ENCODE assay signal across 9 mouse cellular contexts in genomic region chr2:32077744-32078143, GRCm38 (mm10). TPM values are rescaled to one million over a fixed set of nuclear protein-coding genes. Genes with fewer than 3 reads are reported as not detected.
DNase-seq lines count a peak whose midpoint lies in the region; ATAC-seq and TF ChIP-seq lines count a peak whose summit lies in the region.
"Had no signal": no experiment of that assay in that cellular context is flagged by ENCODE, and none has a peak within 500 bp of the region (broad histone marks: within the 10 kb centered on the region; RNA-seq: fewer than 3 reads in every experiment).

No protein-coding gene starts in this region.

- no peak overlapping the region for H3K4me3 ChIP-seq in hindbrain, embryonic 10.5 days
- no peak overlapping the region for H3K4me3 ChIP-seq in hindbrain, postnatal 0 days (ENCODE audit: low read length)
- no peak overlapping the region for H3K4me3 ChIP-seq in stomach, embryonic 14.5 days (ENCODE audit: low read depth, low read length)
- no peak overlapping the region for H3K4me3 ChIP-seq in stomach, postnatal 0 days (ENCODE audit: low read depth, low read length)
- no peak overlapping the region for H3K4me3 ChIP-seq in intestine, embryonic 16.5 days (ENCODE audit: low read length)
- H3K4me3 ChIP-seq in forebrain, embryonic 16.5 days (replicated peaks; ENCODE audit: low read length): no peak overlapping the region

- 86% methylated on average over 10 of the region's 10 CpGs for WGBS in hindbrain, embryonic 10.5 days
- WGBS in hindbrain, postnatal 0 days: 89% methylated on average over 10 of the region's 10 CpGs
- WGBS in stomach, embryonic 14.5 days: 78% methylated on average over 10 of the region's 10 CpGs
- WGBS in stomach, postnatal 0 days: 77% methylated on average over 10 of the region's 10 CpGs
- 72% methylated on average over 10 of the region's 10 CpGs for WGBS in intestine, embryonic 16.5 days
- 86% methylated on average over 10 of the region's 10 CpGs for WGBS in forebrain, embryonic 16.5 days

- TF ChIP-seq EP300 in stomach, postnatal 0 days (optimal IDR thresholded peaks at IDR 0.05): no peak

- H3K9ac ChIP-seq in hindbrain, postnatal 0 days (replicated peaks; ENCODE audit: low read length): no peak overlapping the region
- H3K9ac ChIP-seq in stomach, embryonic 14.5 days (replicated peaks; ENCODE audit: low read depth, low read length): no peak overlapping the region
- no peak overlapping the region for H3K9ac ChIP-seq in stomach, postnatal 0 days (ENCODE audit: low read length)
- no peak overlapping the region for H3K9ac ChIP-seq in intestine, embryonic 16.5 days (ENCODE audit: low read depth, low read length)
- H3K9ac ChIP-seq in forebrain, embryonic 16.5 days (replicated peaks; ENCODE audit: low read depth, low read length): no peak overlapping the region

- H3K4me2 ChIP-seq in hindbrain, postnatal 0 days (ENCODE audit: low read depth, low read length): no peak overlapping the region
- H3K4me2 ChIP-seq in stomach, embryonic 14.5 days (replicated peaks; ENCODE audit: low read depth, low read length): no peak overlapping the region
- H3K4me2 ChIP-seq in stomach, postnatal 0 days (replicated peaks; ENCODE audit: low read depth): no peak overlapping the region
- H3K4me2 ChIP-seq in intestine, embryonic 16.5 days (ENCODE audit: low read depth, low read length): no peak overlapping the region
- no peak overlapping the region for H3K4me2 ChIP-seq in forebrain, embryonic 16.5 days (ENCODE audit: low read length)

- ATAC-seq in hindbrain, postnatal 0 days: no peak
- no peak for ATAC-seq in stomach, embryonic 14.5 days (ENCODE audit: insufficient number of reproducible peaks, insufficient read depth, low FRiP score, low read depth)
- no peak for ATAC-seq in stomach, postnatal 0 days (ENCODE audit: low FRiP score, low TSS enrichment)
- ATAC-seq in intestine, embryonic 16.5 days: no peak
- ATAC-seq in forebrain, embryonic 16.5 days: no peak

- H3K36me3 ChIP-seq in hindbrain, embryonic 10.5 days: no peaks in the 10 kb centered on the region
- no peaks in the 10 kb centered on the region for H3K36me3 ChIP-seq in hindbrain, postnatal 0 days (ENCODE audit: insufficient read depth, low read length)
- no peaks in the 10 kb centered on the region for H3K36me3 ChIP-seq in stomach, embryonic 14.5 days (ENCODE audit: control insufficient read depth, insufficient read depth, low read length)
- no peaks in the 10 kb centered on the region for H3K36me3 ChIP-seq in stomach, postnatal 0 days (ENCODE audit: control insufficient read depth, insufficient read depth, low read length)
- H3K36me3 ChIP-seq in intestine, embryonic 16.5 days (ENCODE audit: control insufficient read depth, insufficient read depth, low read length): no peaks in the 10 kb centered on the region
- H3K36me3 ChIP-seq in forebrain, embryonic 16.5 days (ENCODE audit: control insufficient read depth, insufficient read depth): no peaks in the 10 kb centered on the region

- H3K9me3 ChIP-seq in hindbrain, embryonic 10.5 days: no peaks in the 10 kb centered on the region
- no peaks in the 10 kb centered on the region for H3K9me3 ChIP-seq in hindbrain, postnatal 0 days (ENCODE audit: low read length)
- no peaks in the 10 kb centered on the region for H3K9me3 ChIP-seq in stomach, embryonic 14.5 days (ENCODE audit: control insufficient read depth, low read depth, low read length)
- H3K9me3 ChIP-seq in stomach, postnatal 0 days (ENCODE audit: control insufficient read depth, low read length): no peaks in the 10 kb centered on the region
- no peaks in the 10 kb centered on the region for H3K9me3 ChIP-seq in intestine, embryonic 16.5 days (ENCODE audit: control insufficient read depth, low read length)
- no peaks in the 10 kb centered on the region for H3K9me3 ChIP-seq in forebrain, embryonic 16.5 days (ENCODE audit: control insufficient read depth, low read length)

- TF ChIP-seq CTCF in hindbrain, postnatal 0 days (IDR thresholded peaks at IDR 0.05; ENCODE audit: low read depth): no peak
- TF ChIP-seq CTCF in stomach, postnatal 0 days (IDR thresholded peaks at IDR 0.05; ENCODE audit: low read depth): no peak

- H3K4me1 ChIP-seq in hindbrain, embryonic 10.5 days (replicated peaks): peaks cover 33% of the 10 kb centered on the region
- peaks cover 3% of the 10 kb centered on the region; the same call in 1 of the 2 replicates for H3K4me1 ChIP-seq in hindbrain, postnatal 0 days (ENCODE audit: insufficient read depth, low read length)
- H3K4me1 ChIP-seq in stomach, embryonic 14.5 days (ENCODE audit: control insufficient read depth, insufficient read depth, low read length): no peaks in the 10 kb centered on the region
- H3K4me1 ChIP-seq in stomach, postnatal 0 days (replicated peaks; ENCODE audit: control insufficient read depth, insufficient read depth): no peaks in the 10 kb centered on the region
- H3K4me1 ChIP-seq in intestine, embryonic 16.5 days (ENCODE audit: control insufficient read depth, insufficient read depth, low read length): no peaks in the 10 kb centered on the region
- no peaks in the 10 kb centered on the region for H3K4me1 ChIP-seq in forebrain, embryonic 16.5 days (replicated peaks; ENCODE audit: control insufficient read depth, insufficient read depth, low read length)

- H3K27me3 ChIP-seq in hindbrain, embryonic 10.5 days (ENCODE audit: insufficient read depth, poor library complexity, severe bottlenecking): peaks cover 27% of the 10 kb centered on the region
- H3K27me3 ChIP-seq in hindbrain, postnatal 0 days (ENCODE audit: insufficient read depth, low read length): peaks cover 15% of the 10 kb centered on the region; the same call in 1 of the 2 replicates
- H3K27me3 ChIP-seq in stomach, embryonic 14.5 days (ENCODE audit: control insufficient read depth, insufficient read depth, low read length): peaks cover 9% of the 10 kb centered on the region
- peaks cover 7% of the 10 kb centered on the region; the same call in 1 of the 2 replicates for H3K27me3 ChIP-seq in stomach, postnatal 0 days (ENCODE audit: control insufficient read depth, insufficient read depth, low read length)
- peaks cover 5% of the 10 kb centered on the region; the same call in 1 of the 2 replicates for H3K27me3 ChIP-seq in intestine, embryonic 16.5 days (replicated peaks; ENCODE audit: control insufficient read depth, insufficient read depth, low read length)
- H3K27me3 ChIP-seq in forebrain, embryonic 16.5 days (replicated peaks; ENCODE audit: control insufficient read depth, insufficient read depth, low read length): peaks cover 14% of the 10 kb centered on the region

- intact Hi-C loops in gastrocnemius, postnatal 36 days (cut with DNase I): no loop called here

- H3K27ac ChIP-seq in hindbrain, embryonic 10.5 days: 0 out of 2 replicates have a peak overlapping the region, but pooled peaks have one; percentile 14
- H3K27ac ChIP-seq in hindbrain, postnatal 0 days: no peak overlapping the region
- peak overlapping the region; percentile 44; the same call in 1 of the 2 replicates for H3K27ac ChIP-seq in stomach, embryonic 14.5 days (ENCODE audit: low read length)
- H3K27ac ChIP-seq in stomach, postnatal 0 days (replicated peaks): no peak overlapping the region
- peak overlapping the region; percentile 6; the same call in 1 of the 2 replicates for H3K27ac ChIP-seq in intestine, embryonic 16.5 days (ENCODE audit: low read length)
- no peak overlapping the region for H3K27ac ChIP-seq in forebrain, embryonic 16.5 days (ENCODE audit: low read length)

- no peak for DNase-seq in hindbrain, embryonic 10.5 days (ENCODE audit: low spot score)
- DNase-seq in hindbrain, postnatal 0 days (ENCODE audit: low spot score): no peak
- DNase-seq in stomach, postnatal 0 days (ENCODE audit: low spot score): no peak
- peak; percentile 37 for DNase-seq in thymus, postnatal 25 days
- no peak for DNase-seq in gastrocnemius, postnatal 36 days
- DNase-seq: cerebellum, postnatal 10 days had no signal

RNA-seq across cellular contexts. Expression of gene Fam78a, which starts 6.9 kb away (rescaled TPM):
- polyA plus RNA-seq in hindbrain, embryonic 10.5 days (2016; fragmentation: Nextera tagmentation; extraction: Ambion mirVana): 1.5 and 2.2 TPM in 2 replicates
- 0.83 and 1.3 TPM in 2 replicates for total RNA-seq in hindbrain, postnatal 0 days (2014; rRNA removed)
- 0.21 and 0.39 TPM in 2 replicates for polyA plus RNA-seq in hindbrain, postnatal 0 days (2015; fragmentation: Nextera tagmentation; extraction: Ambion mirVana)
- polyA plus RNA-seq in stomach, embryonic 14.5 days (2014; fragmentation: Nextera tagmentation; extraction: Ambion mirVana): 1.2 and 1.5 TPM in 2 replicates
- 0.46 and 0.67 TPM in 2 replicates for polyA plus RNA-seq in stomach, postnatal 0 days (2015; fragmentation: Nextera tagmentation; extraction: Ambion mirVana)
- 2.1 and 2.2 TPM in 2 replicates for polyA plus RNA-seq in intestine, embryonic 16.5 days (2015; fragmentation: Nextera tagmentation; extraction: Ambion mirVana)
- 0.20 and 0.48 TPM in 2 replicates for polyA plus RNA-seq in forebrain, embryonic 16.5 days (2015; fragmentation: Nextera tagmentation; extraction: Ambion mirVana)
- total RNA-seq in gastrocnemius, postnatal 36 days (2021): 10 to 100 TPM; 13.2 to 16.5 TPM

RNA-seq across cellular contexts. Expression of gene Plpp7, which starts 17.6 kb away (rescaled TPM):
- 7.6 and 7.9 TPM in 2 replicates for polyA plus RNA-seq in hindbrain, embryonic 10.5 days (2016; fragmentation: Nextera tagmentation; extraction: Ambion mirVana)
- 39.2 and 50.5 TPM in 2 replicates for total RNA-seq in hindbrain, postnatal 0 days (2014; rRNA removed)
- 28.2 and 28.3 TPM in 2 replicates for polyA plus RNA-seq in hindbrain, postnatal 0 days (2015; fragmentation: Nextera tagmentation; extraction: Ambion mirVana)
- polyA plus RNA-seq in stomach, embryonic 14.5 days (2014; fragmentation: Nextera tagmentation; extraction: Ambion mirVana): 3.3 and 4.5 TPM in 2 replicates
- polyA plus RNA-seq in stomach, postnatal 0 days (2015; fragmentation: Nextera tagmentation; extraction: Ambion mirVana): 2.6 and 2.8 TPM in 2 replicates
- polyA plus RNA-seq in intestine, embryonic 16.5 days (2015; fragmentation: Nextera tagmentation; extraction: Ambion mirVana): 4.0 and 5.0 TPM in 2 replicates
- polyA plus RNA-seq in forebrain, embryonic 16.5 days (2015; fragmentation: Nextera tagmentation; extraction: Ambion mirVana): 19.6 and 20.6 TPM in 2 replicates
- total RNA-seq in gastrocnemius, postnatal 36 days (2021): 100 to 1,000 TPM in 1 of 2 experiments, 10 to 100 TPM in 1; 96.9 to 117 TPM

Comparison
In these comparisons a context has a peak if more than half of its experiments do, and no peak if none do; other contexts are left out.
1. H3K27ac ChIP-seq: peak in hindbrain, embryonic 10.5 days (single experiment), stomach, embryonic 14.5 days (single experiment) and intestine, embryonic 16.5 days (single experiment); none in hindbrain, postnatal 0 days (single experiment), stomach, postnatal 0 days (single experiment) and forebrain, embryonic 16.5 days (single experiment).